Mouse (Mus musculus): ENCODE data around the gene Mical3. TPM values are rescaled to one million over a fixed set of nuclear protein-coding genes. Genes with fewer than 3 reads are reported as not detected.

Gene Mical3
- polyA plus RNA-seq, 1 experiment from 2014 or later: 20.7 TPM

Other genes with a start within 250 kb of the Mical3 start
- gene Bid, start 214.1 kb downstream of the Mical3 start, polyA plus RNA-seq (2016; fragmentation: Nextera tagmentation; extraction: Ambion mirVana): 17.5 and 19.4 TPM in 2 replicates
- gene Pex26, start 52.7 kb upstream of the Mical3 start, polyA plus RNA-seq (2016; fragmentation: Nextera tagmentation; extraction: Ambion mirVana): 13.9 TPM in 2 replicates
- gene Tuba8, start 79.7 kb upstream of the Mical3 start, polyA plus RNA-seq (2016; fragmentation: Nextera tagmentation; extraction: Ambion mirVana): 0.21 and 0.23 TPM in 2 replicates
- gene Usp18, start 114.9 kb upstream of the Mical3 start, polyA plus RNA-seq (2016; fragmentation: Nextera tagmentation; extraction: Ambion mirVana): 1.2 and 1.4 TPM in 2 replicates
- 5.2 and 7.6 TPM in 2 replicates for gene Slc6a13, start 169.2 kb upstream of the Mical3 start, polyA plus RNA-seq (2016; fragmentation: Nextera tagmentation; extraction: Ambion mirVana)
- gene Slc6a12, start 212.1 kb upstream of the Mical3 start, polyA plus RNA-seq (2016; fragmentation: Nextera tagmentation; extraction: Ambion mirVana): 0.20 and 0.31 TPM in 2 replicates

Data from hindbrain, embryonic 12.5 days (tissue).